Mouse (Mus musculus): ENCODE results near the gene Olfr715b. TPM values are rescaled to one million over a fixed set of nuclear protein-coding genes. Genes with fewer than 3 reads are reported as not detected.
"Not testable (repeated sequence)": the region's sequence is repeated elsewhere in the genome, so short reads cannot be mapped to it uniquely, and the experiment has no call there.

The Olfr715b gene
- not detected in 2 replicates for polyA plus RNA-seq (2012; rRNA removed)

DNA sequence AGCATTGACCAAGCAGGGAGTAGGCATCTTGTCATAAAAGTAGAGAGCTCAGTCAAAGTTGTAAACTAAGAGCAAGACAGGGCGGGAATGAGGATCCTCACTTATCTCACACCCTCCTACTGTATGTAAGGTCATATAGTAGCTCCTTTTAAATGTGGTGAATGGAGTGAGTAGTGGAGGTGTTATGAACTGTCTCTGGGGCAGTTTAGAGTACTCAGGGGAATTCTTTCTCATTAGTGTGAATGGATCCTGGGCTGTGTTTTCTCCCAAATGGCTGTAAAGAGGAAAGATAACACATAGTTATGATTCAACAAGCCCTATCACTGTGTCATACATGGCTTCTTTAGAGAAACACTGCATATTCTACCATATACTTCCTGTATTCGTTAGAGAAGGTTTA, at the start of gene Olfr715b:
Gene Olfr715b (minus strand): TSS at position 101 of the 400 bp plus-strand sequence.
- DNase-seq; H3K4me3 ChIP-seq (replicated peaks; ENCODE audit: extremely low read depth, low read depth, low read length); H3K4me1 ChIP-seq (ENCODE audit: control insufficient read depth, insufficient read depth, low read length): not testable (repeated sequence)
- 64% methylated on average over 2 of the region's 2 CpGs for WGBS

DNA sequence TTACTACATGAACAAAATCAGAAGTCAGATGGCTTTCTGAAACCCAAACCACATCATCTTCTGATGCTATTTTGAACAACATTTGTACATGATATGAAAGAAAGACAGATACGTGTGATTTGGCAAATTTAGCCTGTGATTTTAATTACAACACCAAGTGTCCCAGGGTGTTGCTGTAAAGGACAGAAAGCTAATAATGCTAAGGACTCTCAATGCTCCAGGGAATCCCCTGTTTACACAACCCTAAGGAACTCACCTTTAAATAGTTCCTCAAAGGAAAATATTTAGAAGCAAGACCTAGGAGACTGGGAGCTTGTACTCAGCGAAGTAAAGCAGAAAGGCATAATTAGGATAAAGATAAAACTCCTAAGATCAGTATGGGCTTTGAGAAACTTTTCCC, 27.9 kb upstream of the Olfr715b start, which contains the start of gene Olfr716:
Gene Olfr716 (plus strand): TSS at position 301 of the 400 bp plus-strand sequence.
- WGBS, result 67% methylated on average over 2 of the region's 2 CpGs
- not testable (repeated sequence) for H3K4me1 ChIP-seq (ENCODE audit: control insufficient read depth, insufficient read depth, low read length); H3K4me3 ChIP-seq (replicated peaks; ENCODE audit: extremely low read depth, low read depth, low read length); DNase-seq

DNA sequence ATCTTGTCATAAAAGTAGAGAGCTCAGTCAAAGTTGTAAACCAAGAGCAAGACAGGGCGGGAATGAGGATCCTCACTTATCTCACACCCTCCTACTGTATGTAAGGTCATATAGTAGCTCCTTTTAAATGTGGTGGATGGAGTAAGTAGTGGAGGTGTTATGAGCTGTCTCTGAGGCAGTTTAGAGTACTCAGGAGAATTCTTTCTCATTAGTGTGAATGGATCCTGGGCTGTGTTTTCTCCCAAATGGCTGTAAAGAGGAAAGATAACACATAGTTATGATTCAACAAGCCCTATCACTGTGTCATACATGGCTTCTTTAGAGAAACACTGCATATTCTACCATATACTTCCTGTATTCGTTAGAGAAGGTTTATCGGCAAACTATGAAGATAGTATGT, 20.8 kb upstream of the Olfr715b start, which contains the start of gene Olfr715:
Gene Olfr715 (minus strand): TSS at position 101 of the 400 bp plus-strand sequence.
- WGBS, result 83% methylated on average over 3 of the region's 3 CpGs
- not testable (repeated sequence) for DNase-seq; H3K4me3 ChIP-seq (replicated peaks; ENCODE audit: extremely low read depth, low read depth, low read length); H3K4me1 ChIP-seq (ENCODE audit: control insufficient read depth, insufficient read depth, low read length)

DNA sequence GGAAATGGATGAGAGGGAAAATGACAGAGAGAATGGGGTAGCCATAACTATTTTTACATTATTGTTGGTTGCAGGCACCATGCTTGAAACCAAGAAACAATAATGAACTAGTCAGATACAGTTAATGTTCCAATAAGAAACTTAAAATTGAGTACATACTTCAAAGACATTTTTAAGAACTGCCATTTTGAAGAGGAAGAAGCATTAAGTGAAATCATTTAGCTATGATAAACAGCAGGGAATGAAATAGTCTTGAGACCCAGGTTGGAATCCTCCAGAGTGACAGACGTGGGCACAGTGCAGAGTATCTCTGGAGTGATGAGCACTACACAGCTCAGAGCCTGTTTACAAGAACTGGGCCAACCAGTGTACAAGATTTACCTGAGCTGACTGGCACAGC, 17.2 kb downstream of the Olfr715b start, which contains the start of gene Olfr17:
Gene Olfr17 (plus strand): TSS at position 301 of the 400 bp plus-strand sequence.
- TF ChIP-seq CTCF (IDR thresholded peaks at IDR 0.05; ENCODE audit: insufficient read depth, low read length) (no peak), POLR2A (IDR thresholded peaks at IDR 0.05; ENCODE audit: borderline replicate concordance, extremely low read depth, low read depth, low read length) (no peak)
- DNase-seq, result no peak
- 32% methylated on average over 1 of the region's 1 CpGs for WGBS

DNA sequence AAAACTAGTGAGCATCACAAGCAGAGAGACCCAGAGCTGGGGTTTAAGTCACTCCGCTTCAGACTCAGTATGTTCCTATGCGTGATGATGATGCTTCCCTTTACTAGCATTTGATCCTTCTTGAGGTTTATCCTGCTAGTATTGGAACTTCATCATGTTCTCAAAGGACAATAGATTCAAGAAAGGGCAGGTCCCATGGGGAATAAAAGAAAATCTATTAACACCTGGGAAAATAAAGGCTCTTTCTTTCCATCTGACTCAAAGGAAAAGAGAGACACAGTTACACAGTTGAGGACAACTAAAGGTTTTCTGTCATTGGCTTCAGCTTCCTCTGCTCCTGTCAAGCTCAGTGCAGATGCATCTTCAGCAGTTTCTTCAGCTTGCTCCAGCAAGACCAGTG, 39.5 kb downstream of the Olfr715b start, which contains the start of gene Olfr714:
Gene Olfr714 (plus strand): TSS at position 301 of the 400 bp plus-strand sequence.
- TF ChIP-seq CTCF (IDR thresholded peaks at IDR 0.05; ENCODE audit: insufficient read depth, low read length), result no peak
- no peak for TF ChIP-seq POLR2A (IDR thresholded peaks at IDR 0.05; ENCODE audit: borderline replicate concordance, extremely low read depth, low read depth, low read length)
- whole genome bisulfite sequencing, result 89% methylated on average over 2 of the region's 2 CpGs
- no peak for DNase-seq

More for the DNA sequence above, 17.2 kb downstream of the Olfr715b start, which contains the start of gene Olfr17:
- no peak within 1 kb of the TSS for H3K4me3 ChIP-seq (replicated peaks; ENCODE audit: extremely low read depth, low read depth, low read length)
- H3K4me1 ChIP-seq (ENCODE audit: control insufficient read depth, insufficient read depth, low read length), result no peaks in the 10 kb centered on the region

More for the DNA sequence above, 39.5 kb downstream of the Olfr715b start, which contains the start of gene Olfr714:
- no peaks in the 10 kb centered on the region for H3K4me1 ChIP-seq (ENCODE audit: control insufficient read depth, insufficient read depth, low read length)
- H3K4me3 ChIP-seq (replicated peaks; ENCODE audit: extremely low read depth, low read depth, low read length), result no peak within 1 kb of the TSS

Other genes with a start within 250 kb of the Olfr715b start
- gene Olfr704, start 247.2 kb downstream of the Olfr715b start, polyA plus RNA-seq (2012; rRNA removed), result not detected in 2 replicates
- gene Olfr705, start 233.5 kb downstream of the Olfr715b start, polyA plus RNA-seq (2012; rRNA removed), result not detected in 2 replicates
- not detected in 2 replicates for gene Olfr706, start 222.2 kb downstream of the Olfr715b start, polyA plus RNA-seq (2012; rRNA removed)
- gene Olfr707, start 209.1 kb downstream of the Olfr715b start, polyA plus RNA-seq (2012; rRNA removed), result not detected in 2 replicates
- not detected in 2 replicates for gene Olfr1532-ps1, start 202.4 kb downstream of the Olfr715b start, polyA plus RNA-seq (2012; rRNA removed)
- not detected in 2 replicates for gene Olfr709-ps1, start 178.2 kb downstream of the Olfr715b start, polyA plus RNA-seq (2012; rRNA removed)
- gene Olfr710, start 162.1 kb downstream of the Olfr715b start, polyA plus RNA-seq (2012; rRNA removed), result not detected in 2 replicates
- not detected in 2 replicates for gene Olfr6, start 146.4 kb downstream of the Olfr715b start, polyA plus RNA-seq (2012; rRNA removed)
- not detected in 2 replicates for gene Olfr711, start 134.9 kb downstream of the Olfr715b start, polyA plus RNA-seq (2012; rRNA removed)
- not detected in 2 replicates for gene Olfr2, start 104.3 kb downstream of the Olfr715b start, polyA plus RNA-seq (2012; rRNA removed)
- gene Olfr713, start 79.2 kb downstream of the Olfr715b start, polyA plus RNA-seq (2012; rRNA removed), result not detected in 2 replicates
- not detected in 2 replicates for gene Olfr714, start 39.4 kb downstream of the Olfr715b start, polyA plus RNA-seq (2012; rRNA removed)
- not detected in 2 replicates for gene Olfr17, start 17.1 kb downstream of the Olfr715b start, polyA plus RNA-seq (2012; rRNA removed)
- gene Olfr715, start 20.7 kb upstream of the Olfr715b start, polyA plus RNA-seq (2012; rRNA removed), result not detected in 2 replicates
- not detected in 2 replicates for gene Olfr716, start 28.0 kb upstream of the Olfr715b start, polyA plus RNA-seq (2012; rRNA removed)
- gene Nlrp14, start 56.6 kb upstream of the Olfr715b start, polyA plus RNA-seq (2012; rRNA removed), result not detected in 2 replicates
- not detected in 2 replicates for gene Rbmxl2, start 99.1 kb upstream of the Olfr715b start, polyA plus RNA-seq (2012; rRNA removed)